Mouse (Mus musculus) megakaryocyte, embryonic 14.5 days (primary cell): ENCODE data around the gene Ranbp17. TPM values are rescaled to one million over a fixed set of nuclear protein-coding genes. Genes with fewer than 3 reads are reported as not detected.
A peak's percentile ranks its signal among the peaks of the same experiment; 100 is the strongest.

Experiments
- H3K27me3 ChIP-seq: replicated peaks from 2 replicates; pipeline ENCODE3; 2012; ENCODE audit warnings: inconsistent platforms
- H3K36me3 ChIP-seq: replicated peaks from 2 replicates; pipeline ENCODE3; 2012; ENCODE audit warnings: low read length, inconsistent platforms, mixed read lengths
- H3K4me1 ChIP-seq: 2 replicates; pipeline ENCODE4 v1.6.1; 2012; ENCODE audit warnings: inconsistent platforms
- H3K4me3 ChIP-seq: replicated peaks from 2 replicates; pipeline ENCODE3; 2012; ENCODE audit warnings: moderate library complexity, mild to moderate bottlenecking, inconsistent platforms
- H3K9me3 ChIP-seq: 2 replicates; pipeline ENCODE4 v1.6.1; 2012; ENCODE audit warnings: inconsistent platforms
- FLI1 ChIP-seq: IDR thresholded peaks from 2 replicates; pipeline ENCODE4 v1.6.1; 2012; ENCODE audit warnings: low read length, inconsistent platforms, mixed read lengths
- GATA1 ChIP-seq: IDR thresholded peaks from 3 replicates; pipeline ENCODE4 v1.6.1; 2012; ENCODE audit warnings: mixed read lengths, low read length, inconsistent platforms, borderline replicate concordance
- polyA plus RNA-seq: library from polyadenylated mRNA; stranded (reverse); fragments of >175 nt; gene quantifications from 2 replicates; pipeline ENCODE4 v1.2.3, GENCODE M21; 2012; ENCODE audit warnings: low replicate concordance; ENCODE audit not compliant: insufficient read depth

The Ranbp17 gene
- polyA plus RNA-seq, 1 experiment, result 0.16 TPM

- Histone ChIP-seq H3K9me3 (no peaks in the 10 kb centered on the region), H3K4me3 (no peak overlapping the region), H3K4me1 (no peaks in the 10 kb centered on the region; the same call in 1 of the 2 replicates), H3K36me3 (no peaks in the 10 kb centered on the region), H3K27me3 (peaks cover 70% of the 10 kb centered on the region)
- no peak for TF ChIP-seq FLI1
- no peak for TF ChIP-seq GATA1
Measured at GRCm38 (mm10) chr11:33180701-33181116, 332.8 kb downstream of the Ranbp17 start.

- H3K4me1 ChIP-seq, result no peaks in the 10 kb centered on the region; the same call in 1 of the 2 replicates
- peaks cover 70% of the 10 kb centered on the region for H3K27me3 ChIP-seq
- no peaks in the 10 kb centered on the region for H3K9me3 ChIP-seq
- TF ChIP-seq FLI1, result no peak
- no peak for TF ChIP-seq GATA1
- no peak overlapping the region for H3K4me3 ChIP-seq
- no peaks in the 10 kb centered on the region for H3K36me3 ChIP-seq
Measured at GRCm38 (mm10) chr11:33179802-33180201, 333.7 kb downstream of the Ranbp17 start.

- peaks cover 67% of the 10 kb centered on the region for H3K27me3 ChIP-seq
- no peaks in the 10 kb centered on the region for H3K9me3 ChIP-seq
- no peaks in the 10 kb centered on the region for H3K36me3 ChIP-seq
- TF ChIP-seq GATA1, result no peak
- TF ChIP-seq FLI1, result no peak
- H3K4me3 ChIP-seq, result no peak overlapping the region
- no peaks in the 10 kb centered on the region; the same call in 1 of the 2 replicates for H3K4me1 ChIP-seq
Measured at GRCm38 (mm10) chr11:33176525-33177245, 336.9 kb downstream of the Ranbp17 start.

GRCm38 (mm10) chr11:33175768-33176167 is 337.8 kb downstream of the Ranbp17 start:
- Histone ChIP-seq H3K4me3 (no peak overlapping the region), H3K9me3 (no peaks in the 10 kb centered on the region), H3K4me1 (no peaks in the 10 kb centered on the region), H3K27me3 (peaks cover 62% of the 10 kb centered on the region), H3K36me3 (no peaks in the 10 kb centered on the region)
- TF ChIP-seq FLI1, result no peak
- TF ChIP-seq GATA1, result no peak

- no peaks in the 10 kb centered on the region for H3K9me3 ChIP-seq
- H3K36me3 ChIP-seq, result no peaks in the 10 kb centered on the region
- peaks cover 30% of the 10 kb centered on the region for H3K27me3 ChIP-seq
- no peak for TF ChIP-seq GATA1
- TF ChIP-seq FLI1, result no peak
- H3K4me3 ChIP-seq, result no peak overlapping the region
- no peaks in the 10 kb centered on the region for H3K4me1 ChIP-seq
Measured at GRCm38 (mm10) chr11:33170489-33170888, 343.1 kb downstream of the Ranbp17 start.

- Histone ChIP-seq H3K4me3 (peak within 1 kb of the TSS; percentile 95), H3K36me3 (peaks cover 33% of the 10 kb centered on the region)
- TF ChIP-seq FLI1, result no peak
- no peak for TF ChIP-seq GATA1
Measured at GRCm38 (mm10) chr11:33162998-33163506, 350.5 kb downstream of the Ranbp17 start, which contains the start of gene Npm1. TSS of gene Npm1 (minus strand) at chr11:33163206.

GRCm38 (mm10) chr11:33162211-33162997 is 351.1 kb downstream of the Ranbp17 start:
- TF ChIP-seq FLI1 (no peak), GATA1 (no peak)
- Histone ChIP-seq H3K4me3 (peak overlapping the region; percentile 95), H3K4me1 (peaks cover 11% of the 10 kb centered on the region; the same call in 1 of the 2 replicates), H3K9me3 (no peaks in the 10 kb centered on the region), H3K36me3 (peaks cover 39% of the 10 kb centered on the region), H3K27me3 (peaks cover 5% of the 10 kb centered on the region)

More at GRCm38 (mm10) chr11:33162998-33163506, 350.5 kb downstream of the Ranbp17 start, which contains the start of gene Npm1:
- peaks cover 8% of the 10 kb centered on the region for H3K27me3 ChIP-seq
- peaks cover 11% of the 10 kb centered on the region; the same call in 1 of the 2 replicates for H3K4me1 ChIP-seq
- no peaks in the 10 kb centered on the region for H3K9me3 ChIP-seq

Other genes starting within 250 kb of the Ranbp17 start
- not detected in 2 replicates for gene Gm12117, start 237.0 kb downstream of the Ranbp17 start, polyA plus RNA-seq
- gene Gabrp, start 65.2 kb upstream of the Ranbp17 start, polyA plus RNA-seq, result not detected in 2 replicates
- gene D130052B06Rik, start 85.6 kb upstream of the Ranbp17 start, polyA plus RNA-seq, result not detected in 2 replicates